Mouse (Mus musculus) kidney, adult 2 months (tissue): ENCODE measurements around the gene Sugct. TPM values are rescaled to one million over a fixed set of nuclear protein-coding genes. Genes with fewer than 3 reads are reported as not detected.

Experiments
- DNase-seq: peaks from one replicate; pipeline ENCODE4 v3.0.0; 2021
- H3K27ac ChIP-seq: fragments of 200-500 bp; 2 replicates; pipeline ENCODE4 v1.5.1; 2012; ENCODE audit warnings: low read depth, low read length, control low read depth, inconsistent platforms; ENCODE audit not compliant: insufficient read depth
- H3K27me3 ChIP-seq: fragments of 200-500 bp; replicated peaks from 2 replicates; pipeline ENCODE4 v1.6.1; 2012; ENCODE audit warnings: mild to moderate bottlenecking, moderate library complexity, low read length, inconsistent platforms; ENCODE audit not compliant: control insufficient read depth, insufficient read depth
- H3K36me3 ChIP-seq: fragments of 200-500 bp; 2 replicates; pipeline ENCODE4 v1.6.1; 2012; ENCODE audit warnings: mild to moderate bottlenecking, moderate library complexity, low read length, inconsistent platforms; ENCODE audit not compliant: control insufficient read depth, insufficient read depth
- H3K4me1 ChIP-seq: fragments of 200-500 bp; 2 replicates; pipeline ENCODE4 v1.6.1; 2011; ENCODE audit warnings: low read length; ENCODE audit not compliant: control insufficient read depth, insufficient read depth
- H3K4me3 ChIP-seq: fragments of 200-500 bp; 2 replicates; pipeline ENCODE4 v1.5.1; 2011; ENCODE audit warnings: mild to moderate bottlenecking, low read depth, low read length, control low read depth; ENCODE audit not compliant: insufficient read depth
- CTCF ChIP-seq: fragments of 200-500 bp; conservative IDR thresholded peaks from 2 replicates; pipeline ENCODE4 v1.5.1; 2011; ENCODE audit warnings: low read depth, mild to moderate bottlenecking, control low read depth, low read length, moderate library complexity, mixed read lengths; ENCODE audit not compliant: insufficient read depth, insufficient read length
- POLR2A ChIP-seq: fragments of 200-500 bp; IDR thresholded peaks from one replicate; pipeline ENCODE4 v1.6.1; 2011; ENCODE audit warnings: low read depth, low read length, control low read depth
- WGBS: fragments of 180-500 bp; shearing (Covaris S2); methylation state at CpG from one replicate; pipeline ENCODE4 v1.1.7; 2018; 5-methylcytosine and 5-hydroxymethylcytosine counted together
- polyA plus RNA-seq: library from polyadenylated mRNA; depleted of rRNA; stranded (reverse); fragments of >200 nt; gene quantifications from 2 replicates; pipeline ENCODE4 v1.2.3, GENCODE M21; 2012

Gene Sugct
- polyA plus RNA-seq, 1 experiment: 35.5 TPM

DNA sequence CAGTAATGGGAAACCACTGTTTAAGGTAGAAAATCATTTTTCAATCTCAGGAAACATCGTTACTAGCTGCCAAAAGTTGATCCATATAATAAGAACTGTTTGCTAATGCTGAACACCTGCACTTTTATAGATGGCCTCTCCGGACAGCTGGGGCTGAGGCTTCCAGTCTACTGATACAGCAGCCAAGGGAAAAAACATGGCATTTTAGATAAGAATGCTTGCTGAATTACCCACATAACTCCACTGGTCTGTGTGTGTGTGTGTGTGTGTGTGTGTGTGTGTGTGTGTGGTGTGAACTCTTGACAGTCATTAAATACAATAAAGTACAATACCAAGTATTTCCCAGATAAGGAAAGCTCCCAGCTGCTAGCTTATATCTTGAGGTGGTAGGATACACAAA, 608.8 kb downstream of the Sugct start:
- Histone ChIP-seq H3K4me3 (no peak overlapping the region), H3K36me3 (no peaks in the 10 kb centered on the region), H3K27ac (no peak overlapping the region), H3K27me3 (no peaks in the 10 kb centered on the region), H3K4me1 (no peaks in the 10 kb centered on the region)
- 60% methylated on average over 2 of the region's 2 CpGs for WGBS
- no peak for DNase-seq
- no peak for TF ChIP-seq POLR2A
- TF ChIP-seq CTCF: no peak

- TF ChIP-seq POLR2A (no peak), CTCF (no peak)
- Histone ChIP-seq H3K36me3 (no peaks in the 10 kb centered on the region), H3K4me3 (no peak overlapping the region), H3K4me1 (no peaks in the 10 kb centered on the region), H3K27ac (no peak overlapping the region), H3K27me3 (no peaks in the 10 kb centered on the region)
- DNase-seq: no peak
These were observed 609.2 kb downstream of the Sugct start for GRCm38 (mm10) chr13:17086146-17086545.

- no peaks in the 10 kb centered on the region for H3K27me3 ChIP-seq
- H3K27ac ChIP-seq: no peak overlapping the region
- TF ChIP-seq POLR2A: no peak
- TF ChIP-seq CTCF: no peak
- WGBS: 55% methylated on average over 6 of the region's 6 CpGs
- H3K36me3 ChIP-seq: no peaks in the 10 kb centered on the region
- no peaks in the 10 kb centered on the region for H3K4me1 ChIP-seq
- H3K4me3 ChIP-seq: no peak overlapping the region
- DNase-seq: no peak
These were observed 610.2 kb downstream of the Sugct start for GRCm38 (mm10) chr13:17084946-17085852.

DNA sequence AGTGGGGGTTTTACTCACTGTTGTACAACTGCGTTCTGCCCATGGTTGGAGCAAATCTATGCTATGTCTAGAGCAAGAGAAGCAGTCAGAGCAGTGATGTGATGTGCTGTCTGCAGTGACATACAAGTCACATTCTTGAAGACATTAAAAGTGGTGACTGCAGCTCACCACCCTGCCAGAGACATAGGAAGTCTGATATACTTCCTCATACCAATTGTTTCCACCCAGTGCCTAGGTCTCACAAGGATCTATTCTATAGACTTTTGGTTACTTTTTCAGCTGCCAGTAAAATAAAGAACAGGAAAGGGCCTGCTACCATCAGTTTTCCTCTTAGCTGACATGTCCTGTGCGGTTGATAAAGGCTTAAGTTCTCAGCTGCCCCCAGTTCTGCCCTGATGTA, 613.7 kb downstream of the Sugct start:
- no peak overlapping the region for H3K27ac ChIP-seq
- DNase-seq: no peak
- WGBS: 89% methylated on average over 2 of the region's 2 CpGs
- no peaks in the 10 kb centered on the region for H3K4me1 ChIP-seq
- H3K27me3 ChIP-seq: no peaks in the 10 kb centered on the region
- no peak for TF ChIP-seq POLR2A
- TF ChIP-seq CTCF: no peak
- no peak overlapping the region for H3K4me3 ChIP-seq
- no peaks in the 10 kb centered on the region for H3K36me3 ChIP-seq

GRCm38 (mm10) chr13:17065552-17065951, 629.8 kb downstream of the Sugct start:
- 90% methylated on average over 3 of the region's 3 CpGs for WGBS
- H3K27me3 ChIP-seq: no peaks in the 10 kb centered on the region
- H3K4me3 ChIP-seq: no peak overlapping the region
- H3K36me3 ChIP-seq: no peaks in the 10 kb centered on the region
- DNase-seq: no peak
- H3K27ac ChIP-seq: no peak overlapping the region
- TF ChIP-seq CTCF: no peak
- no peaks in the 10 kb centered on the region for H3K4me1 ChIP-seq

- no peak for DNase-seq
- TF ChIP-seq POLR2A (no peak), CTCF (no peak)
- Histone ChIP-seq H3K4me3 (no peak overlapping the region), H3K27me3 (no peaks in the 10 kb centered on the region), H3K4me1 (no peaks in the 10 kb centered on the region), H3K27ac (no peak overlapping the region), H3K36me3 (no peaks in the 10 kb centered on the region)
- WGBS: 98% methylated on average over 2 of the region's 2 CpGs
These were observed 638.7 kb downstream of the Sugct start for GRCm38 (mm10) chr13:17056650-17057049.

- no peaks in the 10 kb centered on the region for H3K36me3 ChIP-seq
- TF ChIP-seq POLR2A (no peak), CTCF (no peak)
- 77% methylated on average over 3 of the region's 3 CpGs for WGBS
- H3K27me3 ChIP-seq: no peaks in the 10 kb centered on the region
- peaks cover 5% of the 10 kb centered on the region; the same call in 1 of the 2 replicates for H3K4me1 ChIP-seq
- no peak for DNase-seq
- H3K27ac ChIP-seq: no peak overlapping the region
- H3K4me3 ChIP-seq: no peak overlapping the region
These were observed 651.7 kb downstream of the Sugct start for GRCm38 (mm10) chr13:17043426-17044224.
